Mouse (Mus musculus) gastrocnemius, postnatal 36 days (tissue): ENCODE data around the gene Mgst1. TPM values are rescaled to one million over a fixed set of nuclear protein-coding genes. Genes with fewer than 3 reads are reported as not detected.

Experiments used
- DNase-seq, 2 experiments: peaks; one replicate each; pipeline ENCODE4 v3.0.0; 2022
- intact Hi-C: fragments of 180-260 bp; cut with DNase I; formaldehyde crosslinking; loops from one replicate; pipeline ENCODE4 v1.15.1; 2025
- long read RNA-seq, 2 experiments: library from polyadenylated mRNA; stranded (forward); transcript quantifications; one replicate each; pipeline ENCODE4 v2.0.0; 2021
- total RNA-seq, 2 experiments: library from RNA; stranded (reverse); gene quantifications; 2 replicates each; pipeline ENCODE4 v1.2.3; 2021

Gene Mgst1
- total RNA-seq, result 10 to 100 TPM; 16.4 to 46.5 TPM
- long read RNA-seq, experiment 1, transcript Mgst1-201 (4 exons, 1,167 nt), result major isoform, 61 of 78 reads
- long read RNA-seq, experiment 1, partial matches to known transcripts, result 3 of 78 reads
- long read RNA-seq, experiment 1, other reads (novel, unspliced or antisense), result 11 of 78 reads
- long read RNA-seq, experiment 2, transcript Mgst1-201 (4 exons, 1,167 nt), result major isoform, 19 of 22 reads
- long read RNA-seq, experiment 2, partial matches to known transcripts, result 0 of 22 reads
- long read RNA-seq, experiment 2, other reads (novel, unspliced or antisense), result 2 of 22 reads

DNA sequence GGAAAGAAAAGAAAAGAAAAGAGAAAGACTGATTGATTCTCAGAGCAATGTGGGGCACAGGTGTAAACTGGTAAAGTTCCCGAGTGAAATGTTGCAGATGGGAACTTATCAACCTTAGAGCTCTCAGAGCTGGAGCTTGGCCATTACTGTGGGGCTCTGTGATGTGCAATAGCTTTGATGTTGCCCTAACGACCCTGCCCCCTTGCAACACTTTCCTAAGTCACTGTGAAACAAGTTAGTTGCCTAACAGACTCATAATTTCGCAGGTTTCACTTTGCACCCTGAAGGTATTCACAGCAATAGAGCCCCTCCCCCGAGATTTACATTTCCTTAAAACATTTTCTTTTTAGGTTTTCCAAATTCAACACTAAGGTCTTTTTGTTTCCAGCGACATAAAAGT, at the start of gene Mgst1:
TSS of gene Mgst1 (plus strand) at position 387 of the 400 bp plus-strand sequence.
- DNase-seq, result no peak
- intact Hi-C loops, result no loop called here

GRCm38 (mm10) chr6:138092432-138092831, 47.7 kb upstream of the Mgst1 start:
- intact Hi-C loops, result no loop called here
- DNase-seq, result no peak

DNA sequence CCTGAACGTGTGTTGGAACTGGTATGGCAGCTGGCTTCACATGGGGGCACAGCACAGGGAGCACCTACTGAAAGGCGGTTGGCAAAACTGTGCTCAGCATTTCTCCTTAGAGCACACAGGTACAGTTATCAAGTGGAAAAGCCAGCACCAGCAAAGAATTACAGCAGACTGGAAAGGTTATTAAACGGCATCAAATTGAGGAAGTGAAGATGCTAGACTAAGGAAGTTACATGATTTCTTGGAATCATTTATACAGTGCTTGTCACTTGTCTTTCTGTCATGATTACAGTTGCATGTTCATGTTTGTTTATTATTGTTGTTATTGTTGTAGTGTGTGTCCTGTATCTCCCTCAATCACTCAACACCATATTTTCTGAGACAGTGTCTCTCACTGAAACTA, 45.1 kb upstream of the Mgst1 start:
- DNase-seq, result no peak
- intact Hi-C loops, result no loop called here

GRCm38 (mm10) chr6:138099646-138100045, 40.5 kb upstream of the Mgst1 start:
- intact Hi-C loops, result no loop called here
- DNase-seq, result no peak

GRCm38 (mm10) chr6:138101843-138102242, 38.3 kb upstream of the Mgst1 start:
- DNase-seq, result no peak
- intact Hi-C loops, result no loop called here

DNA sequence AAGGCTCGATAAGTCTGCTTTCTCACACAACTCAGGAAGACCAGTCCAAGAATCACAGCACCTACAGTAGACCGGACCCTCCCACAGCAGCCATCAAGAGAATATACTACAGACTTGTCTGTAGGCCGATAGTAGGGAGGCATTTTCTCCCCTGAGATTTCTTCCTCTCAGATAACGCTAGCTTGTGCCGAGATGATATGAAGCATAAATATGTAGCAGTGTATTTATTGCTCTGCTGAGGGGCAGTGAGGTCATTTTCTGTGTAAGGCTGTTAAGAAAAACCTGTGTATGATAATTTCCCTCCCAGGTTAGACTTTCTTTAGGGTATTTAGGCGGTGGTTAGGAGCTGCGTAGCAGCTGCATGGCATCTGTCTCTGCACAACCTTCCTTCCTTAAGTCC, 37.2 kb upstream of the Mgst1 start:
- intact Hi-C loops, result no loop called here
- DNase-seq, result no peak

- DNase-seq, result no peak
- intact Hi-C loops, result no loop called here
Observed at GRCm38 (mm10) chr6:138104559-138104958, 35.6 kb upstream of the Mgst1 start.

DNA sequence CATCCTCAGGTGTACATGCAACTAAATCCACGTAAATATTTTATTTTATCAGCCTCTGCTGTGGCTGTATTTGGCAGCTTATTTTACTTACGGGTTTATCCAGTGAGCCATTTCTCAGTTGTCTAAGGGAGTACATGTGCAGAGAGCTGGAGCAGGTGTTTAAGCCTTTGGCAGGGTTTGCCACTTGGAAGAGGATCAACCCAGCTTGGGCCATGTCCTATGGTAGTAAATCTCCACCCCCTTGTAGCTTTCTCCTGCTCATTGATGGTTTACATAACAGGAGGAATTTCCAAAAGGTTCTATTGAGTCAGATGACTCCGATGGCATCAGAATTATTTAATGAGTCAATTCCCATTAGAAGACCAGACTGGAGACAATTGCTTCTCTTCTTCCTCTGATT, 22.6 kb upstream of the Mgst1 start:
- intact Hi-C loops, result no loop called here
- no peak for DNase-seq

DNA sequence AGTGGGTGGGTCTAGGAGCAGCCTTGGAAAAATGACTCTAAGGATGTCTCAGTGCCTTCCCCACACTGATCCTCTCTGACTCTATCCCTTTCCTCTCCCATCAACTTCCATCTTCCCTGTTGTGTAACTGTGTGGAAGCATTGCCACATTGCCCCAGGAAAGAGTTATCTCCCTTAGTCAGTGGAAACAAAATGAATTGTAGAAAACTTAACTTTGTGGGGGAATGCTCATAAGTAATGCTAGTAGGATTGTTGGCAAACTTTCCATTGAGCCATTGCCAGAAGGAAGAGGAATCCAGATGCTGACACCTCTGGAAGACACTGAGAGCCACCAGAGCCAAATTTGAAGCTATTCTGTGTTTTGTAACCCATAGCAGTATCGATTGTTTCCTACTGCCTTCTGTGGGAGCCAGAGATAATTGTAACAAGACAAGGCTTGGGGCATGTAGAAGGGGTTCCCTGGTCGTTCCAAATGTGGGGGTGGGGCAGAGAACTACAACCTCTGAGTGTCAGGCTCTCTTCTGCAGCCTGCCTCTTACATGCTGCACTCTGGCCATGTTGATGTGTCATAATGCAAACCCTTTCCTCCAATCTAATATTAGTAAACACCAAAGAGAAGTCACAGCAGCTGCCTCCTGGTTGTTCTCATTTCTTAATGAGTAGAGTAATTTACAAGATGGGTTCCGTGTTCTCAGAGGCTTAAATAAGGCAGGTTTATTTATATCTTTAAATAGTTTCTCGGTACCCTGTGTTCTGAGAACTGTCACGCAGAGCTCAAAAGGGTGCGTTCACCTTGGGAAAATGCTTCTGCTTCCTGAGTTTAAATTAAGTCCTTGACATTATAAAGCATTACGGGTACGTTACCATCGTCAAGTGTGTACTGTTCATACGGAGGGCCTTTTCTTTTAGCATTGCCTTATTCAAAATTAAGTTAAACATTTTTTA, 11.5 kb upstream of the Mgst1 start:
- intact Hi-C loops, result no loop called here
- DNase-seq, result no peak

GRCm38 (mm10) chr6:138130541-138130940, 9.6 kb upstream of the Mgst1 start:
- intact Hi-C loops, result no loop called here
- DNase-seq, result no peak

DNA sequence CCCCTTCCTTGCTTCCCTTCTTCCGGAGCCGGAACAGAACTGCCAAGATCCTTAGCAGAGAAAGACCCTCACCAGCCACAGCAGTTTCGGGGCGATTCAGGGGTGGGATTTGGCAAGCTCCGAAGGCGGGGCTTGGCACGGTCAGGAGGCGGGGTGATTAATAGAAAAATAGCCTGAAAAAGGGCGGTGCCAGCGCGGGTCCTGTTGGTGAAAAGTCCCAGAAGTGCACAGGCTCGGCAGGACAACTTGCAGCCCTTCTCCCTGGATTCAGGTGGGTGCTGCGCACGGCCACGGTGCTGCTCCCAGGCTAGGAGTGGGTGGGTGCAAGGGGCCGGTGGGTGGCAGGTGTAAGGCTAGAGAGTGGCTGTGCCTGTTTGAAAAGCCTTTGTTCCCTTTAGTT, 220 bp downstream of the Mgst1 start:
- peak; percentile 41 to 42 for DNase-seq
- intact Hi-C loops, result no loop called here

- intact Hi-C loops, result no loop called here
- DNase-seq, result peak; percentile 41 to 77
Observed at GRCm38 (mm10) chr6:138141111-138141592, 1.0 kb downstream of the Mgst1 start.

- no peak for DNase-seq
- intact Hi-C loops, result no loop called here
Observed at GRCm38 (mm10) chr6:138142604-138143003, 2.5 kb downstream of the Mgst1 start.

DNA sequence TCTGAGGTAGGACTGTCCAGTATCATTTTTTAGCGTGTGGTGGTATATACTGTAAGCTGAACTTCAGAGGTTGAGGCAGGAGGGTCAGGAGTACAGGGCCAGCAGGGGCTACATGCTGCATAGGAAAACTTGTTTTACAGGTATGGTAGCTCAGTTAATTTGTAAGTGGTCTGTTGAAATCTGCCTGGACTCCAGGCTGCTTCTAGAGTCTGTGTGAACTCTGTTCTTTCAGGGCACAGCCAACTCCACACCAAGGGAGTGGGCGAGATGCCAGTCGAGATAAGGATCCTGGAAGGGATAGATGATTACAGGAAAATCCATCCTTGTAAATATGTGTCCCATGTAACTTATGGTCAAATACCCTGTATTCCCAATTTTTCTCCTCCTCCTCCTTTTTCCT, 3.3 kb downstream of the Mgst1 start:
- no peak for DNase-seq
- intact Hi-C loops, result no loop called here

DNA sequence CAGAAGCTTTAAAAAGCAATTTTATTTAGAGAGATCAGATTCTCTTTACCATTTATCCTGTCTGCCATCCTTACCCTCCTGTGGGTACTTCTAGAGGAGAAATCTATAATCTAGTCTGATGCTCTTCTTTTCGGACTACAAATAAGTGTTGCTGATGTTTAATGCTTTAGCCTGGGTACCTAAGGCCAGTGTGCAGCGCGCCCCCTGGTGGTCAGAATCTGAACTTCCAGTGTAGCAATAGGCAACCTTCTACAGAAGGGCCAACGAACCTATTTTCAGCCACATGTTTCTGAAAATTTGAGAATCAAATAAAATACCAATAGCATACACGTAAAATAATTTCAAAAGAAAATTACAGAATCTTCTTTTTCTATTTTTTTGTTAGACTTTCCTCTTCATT, 13.0 kb downstream of the Mgst1 start:
- intact Hi-C loops, result loop anchor here (5.0 to 10.0 kb wide), 2 partner anchors 281 to 358 kb away; no protein-coding TSS in a partner anchor
- peak; percentile 69 for DNase-seq

- intact Hi-C loops, result no loop called here
- no peak for DNase-seq
Observed at GRCm38 (mm10) chr6:138163920-138164319, 23.8 kb downstream of the Mgst1 start.

GRCm38 (mm10) chr6:138171480-138172224, 31.5 kb downstream of the Mgst1 start:
- no peak for DNase-seq
- intact Hi-C loops, result no loop called here
